Mouse (Mus musculus): ENCODE data around the gene Nudt16l1.
A peak's percentile ranks its signal among the peaks of the same experiment; 100 is the strongest.

Nudt16l1 gene

DNA sequence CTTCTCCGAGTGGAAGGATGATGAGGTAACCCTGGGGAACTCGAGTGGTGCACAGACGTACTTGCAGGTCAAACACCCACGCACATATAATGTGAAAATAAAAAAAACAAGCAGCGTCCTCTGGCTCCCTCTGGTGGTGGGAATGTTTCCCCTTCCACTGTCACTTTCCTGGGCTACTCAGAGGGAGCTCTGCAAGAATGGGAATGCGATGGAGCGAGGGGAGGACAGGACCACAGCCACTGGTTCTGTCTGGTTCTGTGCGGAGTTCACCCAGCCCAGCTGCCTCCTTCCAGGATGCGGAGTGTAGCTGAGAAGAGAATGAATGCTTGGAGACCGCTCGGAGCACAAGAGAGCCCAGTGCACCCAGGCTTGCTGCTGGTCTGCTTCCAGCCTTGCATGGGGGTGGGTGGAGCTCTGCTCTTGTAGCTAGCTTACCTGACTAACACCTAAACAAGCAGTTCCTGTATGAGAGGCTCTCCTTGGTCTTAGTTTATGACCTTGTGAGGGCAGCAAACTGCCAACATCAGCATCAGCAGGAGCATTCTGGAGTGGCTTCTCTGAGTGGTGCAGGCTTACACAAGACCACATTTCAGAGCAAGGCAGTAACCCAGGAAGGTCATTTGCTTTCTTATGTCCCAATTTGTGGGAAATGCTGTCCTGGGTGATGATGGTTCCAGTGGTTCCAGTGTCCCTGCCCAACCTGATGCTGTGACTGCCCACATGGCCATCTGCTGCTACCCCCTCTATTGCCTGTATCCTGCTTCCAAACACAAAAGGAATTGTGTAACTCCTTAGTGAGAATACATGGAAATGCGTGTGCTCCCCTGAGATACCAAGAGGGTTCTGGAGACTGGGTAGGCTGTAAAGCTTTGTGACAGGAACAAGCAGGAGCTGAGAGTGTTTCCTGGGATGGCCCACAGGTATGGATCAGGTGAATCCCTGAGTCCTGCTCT lies 24.5 kb upstream of the Nudt16l1 start:
- peak; percentile 26 for DNase-seq (ENCODE audit: low read depth, low spot score)

- DNase-seq (ENCODE audit: low read depth, low spot score), result no peak
Measured at GRCm38 (mm10) chr16:4915931-4916330, 22.6 kb upstream of the Nudt16l1 start.

DNA sequence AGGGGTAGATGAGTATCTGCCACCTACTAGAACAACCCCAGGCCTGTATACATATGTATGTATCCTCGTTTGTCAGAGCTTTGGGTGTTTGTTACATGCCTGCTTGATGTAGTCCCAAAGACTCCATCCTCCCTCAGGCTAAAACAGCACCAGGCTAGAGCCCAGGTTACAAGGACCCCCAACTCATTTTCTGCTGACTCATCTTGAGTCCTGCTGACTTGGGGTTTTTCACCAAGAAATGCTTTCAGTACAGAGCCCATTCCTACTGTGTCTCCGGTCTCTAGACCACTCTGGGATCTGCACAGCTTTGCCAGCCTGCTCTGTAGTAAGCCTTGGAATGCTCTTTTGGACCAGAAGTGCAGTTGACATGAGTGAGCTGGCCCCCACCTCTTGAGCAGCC lies 22.0 kb upstream of the Nudt16l1 start:
- DNase-seq (ENCODE audit: low read depth, low spot score), result no peak

DNA sequence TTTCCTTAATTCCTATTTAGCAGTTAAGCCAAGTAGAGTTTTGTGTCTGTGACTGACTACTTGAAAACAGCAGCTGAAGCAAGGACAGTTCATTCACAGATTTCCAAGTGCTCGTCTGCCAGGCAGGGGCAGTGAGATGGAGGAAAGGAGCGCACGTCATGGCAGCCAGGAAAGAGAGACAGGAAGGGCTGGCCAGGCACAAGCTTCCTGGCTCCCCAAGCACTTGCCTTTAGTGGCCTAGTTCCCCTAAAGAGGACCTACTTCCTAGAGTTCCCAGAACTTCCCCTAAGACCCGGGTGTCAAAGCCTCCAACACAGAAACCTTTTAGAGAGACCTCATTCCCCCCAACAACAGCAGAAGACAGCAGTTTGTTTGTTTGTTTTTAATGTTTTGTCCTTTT lies 18.0 kb upstream of the Nudt16l1 start:
- DNase-seq (ENCODE audit: low read depth, low spot score), result no peak

DNA sequence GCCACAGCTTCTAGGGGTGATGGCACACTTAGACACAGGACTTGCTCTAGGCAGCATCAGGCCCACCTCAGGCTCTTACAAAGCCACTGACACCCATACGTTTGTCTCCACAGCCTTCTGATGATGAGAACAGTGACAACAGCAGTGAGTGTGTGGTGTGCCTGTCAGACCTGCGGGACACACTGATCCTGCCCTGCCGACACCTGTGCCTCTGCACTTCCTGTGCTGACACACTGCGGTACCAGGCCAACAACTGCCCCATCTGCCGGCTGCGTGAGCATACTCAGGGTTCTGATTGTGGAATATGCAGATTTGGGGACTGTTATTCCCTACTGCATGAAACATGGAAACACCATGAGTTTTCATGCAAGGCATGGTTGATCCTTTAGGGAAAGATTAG lies 16.1 kb upstream of the Nudt16l1 start:
- DNase-seq (ENCODE audit: low read depth, low spot score), result no peak

DNA sequence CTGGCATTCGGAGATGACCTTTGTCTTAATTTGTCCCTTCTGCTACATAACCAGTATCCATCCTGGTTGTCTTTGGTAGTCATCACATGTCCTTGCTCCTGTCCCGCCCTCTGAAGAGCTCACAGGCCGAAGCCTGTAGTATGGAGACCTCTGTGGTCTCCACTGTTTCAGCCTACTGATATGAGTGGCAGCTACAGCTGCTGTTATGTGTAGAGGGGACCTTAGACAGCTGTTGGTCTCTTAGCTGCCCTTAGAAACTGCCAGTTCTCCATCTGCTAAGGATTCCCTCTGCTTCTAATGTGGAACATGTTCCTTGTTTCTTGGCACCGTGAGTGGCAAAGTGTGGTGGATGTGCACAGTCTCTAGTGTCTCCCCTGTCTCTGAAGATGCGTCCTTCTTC lies 14.6 kb upstream of the Nudt16l1 start:
- DNase-seq (ENCODE audit: low read depth, low spot score), result no peak

GRCm38 (mm10) chr16:4927967-4928366 lies 10.6 kb upstream of the Nudt16l1 start:
- DNase-seq (ENCODE audit: low read depth, low spot score), result no peak

DNA sequence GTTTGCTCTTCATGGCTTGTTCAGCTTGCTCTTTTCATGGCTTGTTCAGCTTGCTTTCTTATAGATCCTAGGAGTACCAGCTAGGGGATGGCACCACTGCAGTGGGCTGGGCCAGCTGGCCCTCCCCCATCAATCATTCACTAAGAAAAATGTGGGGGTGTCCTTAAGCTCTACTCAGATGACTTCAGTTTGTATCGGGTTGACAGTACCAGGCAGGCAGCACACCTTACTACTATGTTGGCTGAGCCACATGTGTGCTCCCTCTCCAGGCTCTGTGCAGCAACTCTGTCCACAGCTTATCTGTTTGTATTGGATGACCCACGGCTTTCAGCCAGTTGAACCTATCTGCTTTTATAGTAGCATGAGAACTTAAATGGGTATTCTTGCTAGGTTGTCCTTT lies 10.1 kb upstream of the Nudt16l1 start:
- no peak for DNase-seq (ENCODE audit: low read depth, low spot score)

DNA sequence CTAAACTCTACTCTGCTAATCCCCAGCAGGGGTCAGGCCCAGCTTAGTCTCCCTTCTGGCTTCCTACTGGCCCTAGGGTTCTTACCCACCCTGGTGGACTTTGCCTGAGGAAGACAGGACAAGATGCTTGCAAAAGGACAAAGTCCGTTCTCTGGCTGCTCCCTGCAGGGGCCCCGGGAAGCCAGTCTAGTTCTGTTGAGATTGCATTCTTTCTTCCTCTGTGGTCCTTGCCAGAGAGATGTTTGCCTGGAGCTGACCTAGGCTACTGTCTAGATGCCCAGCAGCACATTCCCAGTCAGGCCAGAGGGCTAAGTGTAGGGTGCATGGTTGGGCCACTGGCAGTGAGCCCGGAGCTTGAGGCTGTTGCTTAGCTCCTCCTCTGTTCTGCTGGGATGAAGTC lies 6.1 kb upstream of the Nudt16l1 start:
- DNase-seq (ENCODE audit: low read depth, low spot score), result no peak

- no peak for DNase-seq (ENCODE audit: low read depth, low spot score)
Measured at GRCm38 (mm10) chr16:4935430-4935829, 3.1 kb upstream of the Nudt16l1 start.

DNA sequence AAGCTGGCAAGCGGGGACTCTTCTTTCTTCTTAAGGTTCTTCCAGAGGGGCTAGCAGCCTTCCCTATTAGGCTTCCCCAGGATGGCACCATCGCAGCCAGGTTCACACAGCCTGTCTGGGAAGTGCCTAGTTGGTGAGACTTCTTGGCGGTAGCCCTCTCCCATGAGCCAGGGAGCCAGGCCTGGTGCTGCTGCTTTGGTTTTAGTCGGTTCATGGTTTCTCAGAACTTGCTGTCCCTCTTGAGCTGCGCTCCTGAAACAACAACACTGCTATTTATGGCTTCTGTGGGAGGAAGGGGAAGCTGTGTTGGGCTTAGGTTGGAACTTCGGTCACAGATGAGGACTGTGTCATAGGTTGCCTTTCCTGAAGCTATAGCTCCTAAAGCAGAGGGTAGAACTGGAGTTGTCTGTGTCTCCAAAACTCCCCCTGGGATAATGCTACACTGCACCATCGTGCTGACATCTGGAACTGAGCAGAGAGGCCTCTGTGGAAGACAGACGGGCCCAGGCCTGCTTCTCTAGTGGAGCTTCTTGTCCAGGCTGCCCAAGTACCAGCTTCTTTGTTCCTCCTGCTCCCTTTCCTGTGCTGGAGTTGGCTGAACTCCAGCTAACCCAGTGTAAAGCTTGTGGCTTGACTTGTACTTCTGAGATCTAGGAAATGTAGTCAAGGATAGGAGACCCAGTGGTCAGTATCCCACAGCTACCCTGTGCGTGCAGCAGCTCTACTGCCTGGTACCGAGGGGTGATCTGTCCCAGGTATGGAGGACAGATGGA lies 2.4 kb upstream of the Nudt16l1 start:
- no peak for DNase-seq (ENCODE audit: low read depth, low spot score)

DNA sequence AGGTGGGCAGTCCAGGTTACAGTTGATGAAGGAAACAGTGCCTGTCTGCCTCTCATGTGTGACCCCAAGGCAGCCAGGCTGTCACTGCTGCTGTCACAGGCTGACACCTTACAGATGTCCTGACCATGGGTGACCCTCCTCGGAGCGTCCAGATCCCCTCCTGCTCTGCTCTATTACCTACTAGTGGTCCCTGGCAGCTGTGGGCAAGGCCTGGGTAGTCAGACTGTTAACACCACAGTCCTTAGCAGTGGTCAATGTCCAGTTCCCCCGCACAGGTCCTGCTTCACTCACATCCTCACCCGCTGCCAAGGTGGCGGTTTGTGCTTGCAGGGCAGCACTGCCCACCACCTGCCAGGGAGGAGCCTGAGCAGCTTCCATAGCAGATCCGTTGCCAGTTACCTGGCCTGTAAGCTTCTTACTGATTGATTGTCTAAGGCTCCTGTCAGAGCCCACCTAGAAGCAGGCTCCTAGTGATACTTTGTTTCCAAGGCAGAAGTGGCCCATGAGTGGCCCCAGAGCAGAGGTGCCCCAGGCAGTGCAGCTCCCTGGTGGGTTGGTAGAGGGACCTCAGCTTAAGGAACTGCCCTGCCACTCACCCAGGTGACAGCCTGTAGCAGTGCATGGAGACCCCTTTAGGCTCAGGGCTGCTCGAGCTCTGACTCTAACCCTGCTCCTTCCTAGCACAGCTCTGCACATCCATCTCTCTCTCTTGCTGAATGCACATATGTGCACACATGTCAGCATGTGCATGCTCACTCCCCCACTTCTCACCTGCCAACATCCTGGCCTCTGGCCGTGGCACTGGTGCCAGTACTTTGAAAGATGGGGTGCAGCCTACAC lies 990 bp upstream of the Nudt16l1 start:
- no peak for DNase-seq (ENCODE audit: low read depth, low spot score)

- DNase-seq (ENCODE audit: low read depth, low spot score), result peak; percentile 91
Measured at GRCm38 (mm10) chr16:4938989-4939388, 428 bp downstream of the Nudt16l1 start.

GRCm38 (mm10) chr16:4939412-4939811 lies 851 bp downstream of the Nudt16l1 start:
- DNase-seq (ENCODE audit: low read depth, low spot score), result no peak

DNA sequence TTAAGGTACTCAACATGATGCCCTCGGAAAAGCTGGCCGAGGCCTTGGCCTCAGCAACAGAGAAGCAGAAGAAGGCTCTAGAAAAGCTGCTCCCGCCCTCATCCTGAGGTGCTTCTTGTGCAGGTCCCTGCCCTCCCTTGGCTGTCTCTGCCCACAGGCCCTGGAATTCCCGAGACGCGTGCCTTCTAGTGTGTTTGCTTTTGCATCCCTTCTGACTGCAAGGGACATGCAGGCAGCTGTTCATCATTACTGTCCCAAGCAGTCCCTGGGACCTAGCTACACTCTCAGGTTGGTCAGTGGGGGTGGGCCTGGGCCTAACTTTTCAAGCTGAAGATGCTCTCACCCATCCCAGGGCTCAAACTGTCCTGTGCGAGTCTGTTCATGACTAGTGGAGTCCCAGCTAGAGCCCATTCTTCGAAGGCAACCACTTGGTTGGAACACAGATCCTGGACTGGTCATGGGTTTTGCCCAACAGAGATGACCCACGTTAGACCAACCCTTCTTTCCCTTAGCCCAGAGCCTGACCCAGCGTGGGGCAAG lies 1.8 kb downstream of the Nudt16l1 start:
- DNase-seq (ENCODE audit: low read depth, low spot score), result no peak

- DNase-seq (ENCODE audit: low read depth, low spot score), result no peak
Measured at GRCm38 (mm10) chr16:4941016-4941415, 2.5 kb downstream of the Nudt16l1 start.

- DNase-seq (ENCODE audit: low read depth, low spot score), result no peak
Measured at GRCm38 (mm10) chr16:4942868-4943267, 4.3 kb downstream of the Nudt16l1 start.

GRCm38 (mm10) chr16:4943431-4943830 lies 4.9 kb downstream of the Nudt16l1 start:
- DNase-seq (ENCODE audit: low read depth, low spot score), result no peak

DNA sequence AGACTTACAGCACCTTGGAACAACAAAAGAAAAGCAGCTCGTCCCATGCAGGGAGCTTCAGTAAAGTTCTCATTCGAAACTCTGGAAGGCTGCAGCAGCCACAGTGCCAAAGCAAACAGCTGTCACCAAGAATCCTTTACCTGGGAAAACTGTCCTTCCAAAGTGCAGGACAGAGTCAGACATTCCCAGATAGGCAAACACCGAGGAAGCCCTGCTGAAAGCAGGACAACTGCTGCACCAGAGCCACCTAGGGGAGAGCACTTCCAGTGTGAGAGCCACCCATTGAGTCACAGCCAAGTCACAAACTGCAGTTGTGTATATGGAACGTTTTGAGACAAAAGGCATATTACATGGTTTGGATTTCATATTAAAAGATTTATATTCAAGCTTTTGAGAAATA lies 6.9 kb downstream of the Nudt16l1 start:
- DNase-seq (ENCODE audit: low read depth, low spot score), result no peak

DNA sequence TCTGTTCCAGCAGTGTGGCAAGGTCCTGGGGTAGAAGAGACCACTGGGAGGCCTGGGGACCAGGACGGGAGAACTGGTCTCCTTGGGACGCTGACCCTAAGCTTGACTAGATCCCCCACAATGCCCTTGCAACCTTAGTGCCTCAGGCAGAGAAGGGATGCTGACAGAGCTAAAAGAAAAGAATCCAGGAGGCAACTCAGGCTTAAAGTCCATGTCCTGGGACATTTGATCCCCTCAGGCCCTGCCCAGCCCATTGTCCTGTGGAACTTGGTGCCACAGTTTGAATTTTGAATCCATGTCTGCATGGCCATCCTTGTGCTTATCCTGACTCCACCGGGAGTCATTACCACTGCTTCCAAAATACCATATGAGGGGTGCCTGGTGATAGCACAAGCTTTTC lies 7.6 kb downstream of the Nudt16l1 start:
- DNase-seq (ENCODE audit: low read depth, low spot score), result no peak

- no peak for DNase-seq (ENCODE audit: low read depth, low spot score)
Measured at GRCm38 (mm10) chr16:4947378-4947777, 8.8 kb downstream of the Nudt16l1 start.

DNA sequence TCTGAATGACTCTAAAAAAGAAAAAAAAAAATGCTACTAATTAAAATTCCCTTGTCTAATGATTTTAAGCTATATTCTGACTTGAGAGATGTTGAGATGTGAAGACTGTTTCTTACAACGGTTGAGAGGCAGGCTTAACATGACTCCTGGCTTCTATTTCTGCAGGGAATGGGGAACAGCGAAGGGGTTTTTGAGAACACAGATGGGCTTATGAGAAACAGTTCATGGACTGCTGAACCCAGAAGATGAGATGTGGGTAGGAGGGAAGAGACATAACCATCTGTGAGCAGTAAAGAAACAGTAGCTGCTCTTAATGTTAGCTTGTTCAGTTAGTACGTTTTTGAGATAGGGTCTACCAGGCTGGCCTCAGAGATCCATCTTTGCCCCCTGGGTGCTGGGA lies 18.0 kb downstream of the Nudt16l1 start:
- DNase-seq (ENCODE audit: low read depth, low spot score), result no peak
